Mouse (Mus musculus) spleen, postnatal 4 days (tissue): ENCODE measurements around the gene Zfp512b.

ENCODE experiments used
- DNase-seq, 2 experiments: peaks; one replicate each; pipeline ENCODE4 v3.0.0; 2022; ENCODE audit warnings: low spot score in 2 of 2

Zfp512b gene

GRCm38 (mm10) chr2:181589732-181590105 lies 2.9 kb downstream of the Zfp512b start:
- peak; percentile 11 to 58 for DNase-seq

- DNase-seq = peak; percentile 11 to 57
These were observed 3.4 kb downstream of the Zfp512b start for GRCm38 (mm10) chr2:181589011-181589731.

GRCm38 (mm10) chr2:181588229-181588780 lies 4.3 kb downstream of the Zfp512b start:
- DNase-seq = peak in 1 of 2 experiments; percentile 11

GRCm38 (mm10) chr2:181587796-181588195 lies 4.8 kb downstream of the Zfp512b start:
- DNase-seq = peak; percentile 12 to 58

GRCm38 (mm10) chr2:181586124-181586523 lies 6.5 kb downstream of the Zfp512b start:
- peak in 1 of 2 experiments; percentile 57 for DNase-seq

- DNase-seq = peak in 1 of 2 experiments; percentile 57
These were observed 7.1 kb downstream of the Zfp512b start for GRCm38 (mm10) chr2:181585506-181585905.

- DNase-seq = peak; percentile 11 to 60
These were observed 8.1 kb downstream of the Zfp512b start, which contains the start of gene Uckl1 for GRCm38 (mm10) chr2:181584411-181584942. Gene Uckl1 (minus strand): TSS chr2:181584892.

- DNase-seq = peak in 1 of 2 experiments; percentile 53
These were observed 8.9 kb downstream of the Zfp512b start for GRCm38 (mm10) chr2:181583460-181584257.

- DNase-seq = peak; percentile 11 to 53
These were observed 9.7 kb downstream of the Zfp512b start for GRCm38 (mm10) chr2:181582939-181583338.

GRCm38 (mm10) chr2:181582358-181582757 lies 10.2 kb downstream of the Zfp512b start:
- DNase-seq = peak; percentile 13 to 61

GRCm38 (mm10) chr2:181581402-181582120 lies 11.0 kb downstream of the Zfp512b start:
- DNase-seq = peak; percentile 84 to 92

- peak; percentile 81 to 92 for DNase-seq
These were observed 11.6 kb downstream of the Zfp512b start for GRCm38 (mm10) chr2:181581016-181581401.

- DNase-seq = peak in 1 of 2 experiments; percentile 53
These were observed 12.4 kb downstream of the Zfp512b start for GRCm38 (mm10) chr2:181580131-181580772.

GRCm38 (mm10) chr2:181579681-181580080 lies 12.9 kb downstream of the Zfp512b start:
- DNase-seq = peak in 1 of 2 experiments; percentile 52

- peak; percentile 11 to 60 for DNase-seq
These were observed 13.6 kb downstream of the Zfp512b start for GRCm38 (mm10) chr2:181578790-181579618.

- peak; percentile 18 to 59 for DNase-seq
These were observed 14.5 kb downstream of the Zfp512b start for GRCm38 (mm10) chr2:181577981-181578581.

- peak in 1 of 2 experiments; percentile 55 for DNase-seq
These were observed 15.5 kb downstream of the Zfp512b start for GRCm38 (mm10) chr2:181577126-181577525.

GRCm38 (mm10) chr2:181576613-181577012 lies 16.0 kb downstream of the Zfp512b start:
- DNase-seq = peak in 1 of 2 experiments; percentile 50

GRCm38 (mm10) chr2:181574921-181575545 lies 17.6 kb downstream of the Zfp512b start:
- peak in 1 of 2 experiments; percentile 58 for DNase-seq
